Mouse (Mus musculus) intestine, postnatal 0 days (tissue): Measurements from ENCODE around the gene 4930562C15Rik. TPM values are rescaled to one million over a fixed set of nuclear protein-coding genes. Genes with fewer than 3 reads are reported as not detected.

Experiments
- ATAC-seq: fragments of 200-750 bp; cut with Nextera tagmentation; 2 replicates; pipeline ENCODE4 v1.8.0; 2017; ENCODE audit warnings: mild to moderate bottlenecking, moderate TSS enrichment, moderate library complexity
- H3K27ac ChIP-seq: fragments of 300-500 bp; sonication (generic); 2 replicates; pipeline ENCODE4 v1.5.1; 2014; ENCODE audit warnings: mild to moderate bottlenecking, low read depth, low read length, moderate library complexity
- H3K27me3 ChIP-seq: fragments of 300-500 bp; sonication (generic); replicated peaks from 2 replicates; pipeline ENCODE4 v1.6.1; 2014; ENCODE audit warnings: low read length, mixed read lengths; ENCODE audit not compliant: control insufficient read depth, insufficient read depth
- H3K36me3 ChIP-seq: fragments of 300-500 bp; sonication (generic); 2 replicates; pipeline ENCODE4 v1.6.1; 2014; ENCODE audit warnings: mild to moderate bottlenecking, moderate library complexity; ENCODE audit not compliant: control insufficient read depth, insufficient read depth
- H3K4me1 ChIP-seq: fragments of 300-500 bp; sonication (generic); replicated peaks from 2 replicates; pipeline ENCODE4 v1.6.1; 2014; ENCODE audit warnings: antibody characterized with exemption, low read length, mixed read lengths; ENCODE audit not compliant: control insufficient read depth, insufficient read depth
- H3K4me2 ChIP-seq: fragments of 300-500 bp; sonication (generic); replicated peaks from 2 replicates; pipeline ENCODE4 v1.6.1; 2014; ENCODE audit warnings: low read depth, mild to moderate bottlenecking, moderate library complexity
- H3K4me3 ChIP-seq: fragments of 300-500 bp; sonication (generic); 2 replicates; pipeline ENCODE4 v1.5.1; 2014; ENCODE audit warnings: low read depth, low read length
- H3K9ac ChIP-seq: fragments of 300-500 bp; sonication (generic); 2 replicates; pipeline ENCODE4 v1.6.1; 2014; ENCODE audit warnings: mild to moderate bottlenecking, low read depth, low read length
- H3K9me3 ChIP-seq: fragments of 300-500 bp; sonication (generic); 2 replicates; pipeline ENCODE4 v1.6.1; 2016; ENCODE audit warnings: mixed run types; ENCODE audit not compliant: control insufficient read depth
- CTCF ChIP-seq: sonication (generic); IDR thresholded peaks from 2 replicates; pipeline ENCODE4 v1.5.1; 2016; ENCODE audit warnings: low read depth, mild to moderate bottlenecking, control low read depth, antibody characterized with exemption, moderate library complexity
- WGBS: fragments of 180-500 bp; shearing (Covaris S2); extraction: QIAGEN DNeasy Blood & Tissue Kit; methylation state at CpG from one replicate; pipeline ENCODE4 v1.1.7; 2014; 5-methylcytosine and 5-hydroxymethylcytosine counted together
- polyA plus RNA-seq: library from polyadenylated mRNA; unstranded; fragments of >200 nt; fragmentation: Nextera tagmentation; extraction: Ambion mirVana; gene quantifications from 2 replicates; pipeline ENCODE4 v1.2.1, GENCODE M21; 2015

4930562C15Rik gene
- not detected in 2 replicates for polyA plus RNA-seq

DNA sequence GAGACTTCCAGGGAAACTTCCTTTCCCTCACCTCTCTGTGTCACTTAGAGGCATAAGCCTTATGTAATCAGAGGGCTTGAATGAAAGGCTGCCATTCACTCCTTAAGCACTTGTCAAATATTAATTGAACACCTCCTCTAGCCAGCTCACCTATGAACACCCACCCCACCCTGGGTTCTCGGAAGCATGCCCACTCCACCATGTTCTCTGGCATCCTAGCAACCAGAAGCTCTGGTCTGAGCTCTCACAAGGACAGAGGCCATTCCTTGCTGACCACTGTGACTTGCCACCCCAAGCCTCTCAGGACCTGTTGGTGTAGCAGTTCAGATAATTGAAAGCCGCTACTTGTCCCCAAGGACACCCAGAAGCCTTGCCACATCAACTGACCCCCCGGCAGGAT lies at the start of gene 4930562C15Rik:
Gene 4930562C15Rik (plus strand): TSS at position 226 of the 400 bp plus-strand sequence.
- TF ChIP-seq CTCF: no peak
- WGBS: 75% methylated on average over 3 of the region's 3 CpGs
- Histone ChIP-seq H3K27ac (no peak within 1 kb of the TSS), H3K9ac (no peak within 1 kb of the TSS), H3K9me3 (no peaks in the 10 kb centered on the region), H3K4me3 (no peak within 1 kb of the TSS), H3K4me1 (no peaks in the 10 kb centered on the region), H3K36me3 (no peaks in the 10 kb centered on the region), H3K27me3 (no peaks in the 10 kb centered on the region), H3K4me2 (no peak within 1 kb of the TSS)
- ATAC-seq: no peak

DNA sequence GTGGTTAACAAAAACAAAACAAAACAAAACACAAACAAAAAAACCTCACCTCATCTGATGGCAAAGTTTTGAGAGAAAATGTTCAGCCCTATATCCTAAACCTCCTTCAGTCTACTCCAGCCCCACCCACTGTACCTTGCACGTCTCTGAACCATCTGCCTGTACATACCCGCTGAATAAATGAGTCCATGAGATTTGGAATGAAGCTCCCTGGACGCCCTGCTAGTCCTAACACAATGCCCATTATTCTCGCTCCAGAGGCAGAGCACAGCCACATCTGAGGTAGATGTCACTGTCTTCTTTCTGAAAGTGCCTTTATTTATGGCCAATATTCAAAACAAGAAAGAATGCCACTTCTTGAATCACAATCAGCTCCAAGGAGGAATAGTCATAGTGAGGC lies 49.5 kb upstream of the 4930562C15Rik start:
- H3K4me1 ChIP-seq: peaks cover 23% of the 10 kb centered on the region
- H3K9ac ChIP-seq: no peak overlapping the region
- no peaks in the 10 kb centered on the region for H3K9me3 ChIP-seq
- no peak for ATAC-seq
- no peak overlapping the region for H3K4me2 ChIP-seq
- H3K36me3 ChIP-seq: peaks cover 8% of the 10 kb centered on the region; the same call in 1 of the 2 replicates
- H3K27me3 ChIP-seq: no peaks in the 10 kb centered on the region
- TF ChIP-seq CTCF: no peak
- H3K27ac ChIP-seq: no peak overlapping the region
- no peak overlapping the region for H3K4me3 ChIP-seq
- WGBS: 35% methylated on average over 4 of the region's 4 CpGs

DNA sequence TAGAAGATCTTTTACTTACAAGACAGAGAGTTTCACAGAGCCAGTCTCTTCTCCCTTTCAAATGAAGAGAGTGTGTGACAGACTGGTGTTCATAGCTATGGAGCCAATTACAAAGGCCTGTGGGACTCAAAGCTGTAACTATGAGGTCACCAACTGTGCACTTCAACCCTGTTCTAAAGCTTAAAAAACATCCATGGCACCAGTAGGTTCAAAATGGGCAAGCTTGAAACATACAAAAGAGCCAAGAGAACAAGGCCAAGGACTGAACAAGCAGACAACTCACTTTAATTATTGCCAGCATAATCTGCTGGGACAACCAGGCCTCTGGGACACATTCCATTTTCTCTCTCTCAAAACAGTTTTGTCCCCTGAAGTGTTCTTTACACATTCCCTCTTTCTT lies 47.0 kb upstream of the 4930562C15Rik start:
- TF ChIP-seq CTCF: no peak
- no peaks in the 10 kb centered on the region for H3K9me3 ChIP-seq
- H3K4me2 ChIP-seq: peak overlapping the region; percentile 83
- H3K4me1 ChIP-seq: peaks cover 19% of the 10 kb centered on the region; the same call in 1 of the 2 replicates
- no peak for ATAC-seq
- H3K36me3 ChIP-seq: peaks cover 4% of the 10 kb centered on the region; the same call in 1 of the 2 replicates
- H3K27me3 ChIP-seq: no peaks in the 10 kb centered on the region
- no peak overlapping the region for H3K9ac ChIP-seq
- H3K27ac ChIP-seq: peak overlapping the region; percentile 54
- H3K4me3 ChIP-seq: no peak overlapping the region

- peak overlapping the region; percentile 76 for H3K9ac ChIP-seq
- H3K9me3 ChIP-seq: no peaks in the 10 kb centered on the region
- peak overlapping the region; percentile 83 for H3K4me2 ChIP-seq
- no peak for TF ChIP-seq CTCF
- ATAC-seq: peak; percentile 18
- WGBS: under 1% methylated on average over 29 of the region's 29 CpGs
- H3K27ac ChIP-seq: peak overlapping the region; percentile 93
- peaks cover 19% of the 10 kb centered on the region; the same call in 1 of the 2 replicates for H3K4me1 ChIP-seq
- H3K27me3 ChIP-seq: no peaks in the 10 kb centered on the region
- H3K36me3 ChIP-seq: no peaks in the 10 kb centered on the region
- peak overlapping the region; percentile 89 for H3K4me3 ChIP-seq
These were observed 45.9 kb upstream of the 4930562C15Rik start for GRCm38 (mm10) chr16:4789311-4789768.

GRCm38 (mm10) chr16:4789810-4790559 lies 45.2 kb upstream of the 4930562C15Rik start, which contains the start of gene Cdip1:
Gene Cdip1, minus strand, starts transcription at chr16:4790292.
- Histone ChIP-seq H3K4me1 (peaks cover 15% of the 10 kb centered on the region; the same call in 1 of the 2 replicates), H3K4me2 (peak within 1 kb of the TSS; percentile 83), H3K36me3 (no peaks in the 10 kb centered on the region), H3K27me3 (no peaks in the 10 kb centered on the region), H3K27ac (peak within 1 kb of the TSS; percentile 93), H3K9ac (peak within 1 kb of the TSS; percentile 76), H3K9me3 (no peaks in the 10 kb centered on the region), H3K4me3 (peak within 1 kb of the TSS; percentile 89)
- under 1% methylated on average over 51 of the region's 51 CpGs for WGBS
- peak; percentile 36; the same call in 1 of the 2 replicates for TF ChIP-seq CTCF
- ATAC-seq: peak; percentile 93

DNA sequence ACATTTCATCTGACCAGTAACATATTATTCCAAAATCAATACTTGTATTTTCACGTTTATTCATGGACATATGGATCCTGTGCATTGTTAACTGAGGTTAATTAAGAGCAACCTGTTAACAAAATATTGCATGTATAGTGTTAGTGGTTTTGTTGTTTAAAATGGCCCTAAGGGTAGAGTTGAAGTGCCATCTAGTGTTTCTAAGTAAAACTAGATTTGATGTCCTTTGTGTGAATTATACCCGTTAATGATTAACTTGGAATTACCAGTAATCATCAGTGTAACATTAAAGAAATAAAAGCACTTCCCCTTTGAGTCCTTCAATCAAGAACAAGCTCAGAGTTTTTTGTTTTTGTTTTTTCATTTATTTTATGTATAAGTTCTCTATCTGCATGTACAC lies 43.9 kb upstream of the 4930562C15Rik start:
- WGBS: 37% methylated on average over 2 of the region's 2 CpGs
- Histone ChIP-seq H3K4me1 (peaks cover 11% of the 10 kb centered on the region; the same call in 1 of the 2 replicates), H3K9ac (no peak overlapping the region), H3K4me3 (no peak overlapping the region), H3K4me2 (no peak overlapping the region), H3K27ac (no peak overlapping the region), H3K36me3 (no peaks in the 10 kb centered on the region), H3K27me3 (no peaks in the 10 kb centered on the region), H3K9me3 (no peaks in the 10 kb centered on the region)
- TF ChIP-seq CTCF: peak; percentile 75
- no peak for ATAC-seq
